Mouse (Mus musculus): Measurements from ENCODE around the gene Fam83g. TPM values are rescaled to one million over a fixed set of nuclear protein-coding genes. Genes with fewer than 3 reads are reported as not detected.

The Fam83g gene
- polyA plus RNA-seq, 1 experiment from 2014 or later, result 5.0 TPM

DNA sequence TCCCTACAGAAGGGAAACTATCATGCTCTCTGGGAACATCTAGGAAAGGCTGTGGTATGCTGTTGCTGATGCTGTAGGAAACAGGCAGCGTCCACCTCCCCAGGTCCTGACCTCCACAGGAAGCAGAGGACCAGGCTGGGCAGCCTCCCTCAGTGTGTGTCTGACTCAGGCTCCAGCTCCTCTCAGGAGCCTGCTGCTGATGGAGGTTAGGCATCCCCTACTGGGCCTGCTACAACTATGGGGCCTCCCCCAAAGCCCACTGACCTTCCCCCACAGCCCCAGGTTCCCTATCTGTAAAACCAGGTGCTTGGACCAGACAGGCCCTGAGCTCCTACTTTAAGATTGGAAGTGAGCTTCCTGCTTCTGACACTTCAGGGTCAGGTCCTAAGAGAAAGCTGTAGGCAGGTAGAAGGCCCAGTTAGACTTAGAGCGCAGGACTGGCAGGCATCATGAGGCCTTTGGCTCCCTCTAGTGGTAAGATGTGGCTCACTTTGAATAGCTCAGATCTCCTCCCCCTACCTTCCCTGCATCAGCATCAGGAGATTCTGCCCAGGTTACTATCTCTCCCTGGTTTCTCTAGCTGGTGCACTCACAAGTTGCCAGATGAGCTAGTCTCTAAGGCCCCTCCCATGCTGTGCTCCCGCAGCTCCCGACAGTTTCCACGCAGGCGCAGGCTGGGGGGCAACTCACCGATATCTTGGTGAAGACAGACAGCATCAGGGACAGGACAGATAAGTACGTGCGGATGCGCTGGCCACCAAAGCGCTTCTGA lies 30.6 kb downstream of the Fam83g start:
- Histone ChIP-seq H3K9me3 (ENCODE audit: control insufficient read depth, low read length) (no peaks in the 10 kb centered on the region), H3K9ac (ENCODE audit: low read depth, low read length) (no peak overlapping the region), H3K27ac (ENCODE audit: low read depth, low read length) (no peak overlapping the region), H3K27me3 (replicated peaks; ENCODE audit: control insufficient read depth, insufficient read depth, low read length) (no peaks in the 10 kb centered on the region; the same call in 1 of the 2 replicates), H3K4me2 (no peak overlapping the region), H3K4me1 (replicated peaks; ENCODE audit: control insufficient read depth, insufficient read depth, low read length) (no peaks in the 10 kb centered on the region), H3K4me3 (ENCODE audit: low read depth, low read length) (no peak overlapping the region), H3K36me3 (ENCODE audit: control insufficient read depth, insufficient read depth, low read length) (no peaks in the 10 kb centered on the region)
- ATAC-seq (replicated peaks; ENCODE audit: low FRiP score) (peak; percentile 77), DNase-seq (ENCODE audit: low spot score) (peak; percentile 52)
- WGBS, result 37% methylated on average over 11 of the region's 11 CpGs

DNA sequence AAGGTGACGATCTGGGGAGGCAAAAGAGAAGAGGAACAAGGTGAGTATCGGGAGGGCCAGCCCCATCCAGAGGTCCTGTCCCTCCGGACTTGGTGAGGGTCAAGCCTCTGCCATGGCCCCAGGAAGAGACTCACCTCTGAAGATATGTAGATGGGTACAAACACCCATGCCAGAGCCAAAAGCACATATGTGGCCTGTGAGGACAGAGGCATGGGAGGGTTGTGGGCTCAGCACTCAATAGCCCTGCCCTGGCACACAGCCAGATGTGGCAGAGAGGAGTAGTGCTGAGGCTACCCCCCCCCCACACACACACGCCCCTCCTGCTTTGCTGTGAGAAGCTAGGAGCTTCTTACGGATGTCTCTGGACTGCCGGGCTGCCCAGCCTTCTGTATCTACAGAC lies 31.2 kb downstream of the Fam83g start:
- no peak for DNase-seq (ENCODE audit: low spot score)
- Histone ChIP-seq H3K4me3 (ENCODE audit: low read depth, low read length) (no peak overlapping the region), H3K27ac (ENCODE audit: low read depth, low read length) (no peak overlapping the region), H3K27me3 (replicated peaks; ENCODE audit: control insufficient read depth, insufficient read depth, low read length) (no peaks in the 10 kb centered on the region; the same call in 1 of the 2 replicates), H3K4me1 (replicated peaks; ENCODE audit: control insufficient read depth, insufficient read depth, low read length) (no peaks in the 10 kb centered on the region), H3K9me3 (ENCODE audit: control insufficient read depth, low read length) (no peaks in the 10 kb centered on the region), H3K4me2 (no peak overlapping the region), H3K36me3 (ENCODE audit: control insufficient read depth, insufficient read depth, low read length) (no peaks in the 10 kb centered on the region), H3K9ac (ENCODE audit: low read depth, low read length) (no peak overlapping the region)
- 59% methylated on average over 6 of the region's 6 CpGs for WGBS
- ATAC-seq (replicated peaks; ENCODE audit: low FRiP score), result no peak

GRCm38 (mm10) chr11:61717990-61718389 lies 34.1 kb downstream of the Fam83g start:
- Histone ChIP-seq H3K36me3 (ENCODE audit: control insufficient read depth, insufficient read depth, low read length) (no peaks in the 10 kb centered on the region), H3K27me3 (replicated peaks; ENCODE audit: control insufficient read depth, insufficient read depth, low read length) (0 out of 2 replicates have a peak, but pooled peaks cover 5% of the 10 kb centered on the region), H3K4me3 (ENCODE audit: low read depth, low read length) (no peak overlapping the region), H3K9me3 (ENCODE audit: control insufficient read depth, low read length) (no peaks in the 10 kb centered on the region), H3K4me1 (replicated peaks; ENCODE audit: control insufficient read depth, insufficient read depth, low read length) (no peaks in the 10 kb centered on the region), H3K27ac (ENCODE audit: low read depth, low read length) (no peak overlapping the region), H3K9ac (ENCODE audit: low read depth, low read length) (no peak overlapping the region), H3K4me2 (no peak overlapping the region)
- ATAC-seq (replicated peaks; ENCODE audit: low FRiP score) (no peak), DNase-seq (ENCODE audit: low spot score) (no peak)
- 71% methylated on average over 5 of the region's 5 CpGs for WGBS

GRCm38 (mm10) chr11:61719387-61719786 lies 35.5 kb downstream of the Fam83g start:
- 69% methylated on average over 3 of the region's 3 CpGs for WGBS
- Histone ChIP-seq H3K4me3 (ENCODE audit: low read depth, low read length) (no peak overlapping the region), H3K36me3 (ENCODE audit: control insufficient read depth, insufficient read depth, low read length) (no peaks in the 10 kb centered on the region), H3K4me1 (replicated peaks; ENCODE audit: control insufficient read depth, insufficient read depth, low read length) (no peaks in the 10 kb centered on the region), H3K27ac (ENCODE audit: low read depth, low read length) (no peak overlapping the region), H3K4me2 (no peak overlapping the region), H3K9ac (ENCODE audit: low read depth, low read length) (no peak overlapping the region), H3K9me3 (ENCODE audit: control insufficient read depth, low read length) (no peaks in the 10 kb centered on the region), H3K27me3 (replicated peaks; ENCODE audit: control insufficient read depth, insufficient read depth, low read length) (0 out of 2 replicates have a peak, but pooled peaks cover 5% of the 10 kb centered on the region)
- DNase-seq (ENCODE audit: low spot score), result no peak
- no peak for ATAC-seq (replicated peaks; ENCODE audit: low FRiP score)

- Histone ChIP-seq H3K36me3 (ENCODE audit: control insufficient read depth, insufficient read depth, low read length) (no peaks in the 10 kb centered on the region), H3K4me3 (ENCODE audit: low read depth, low read length) (no peak overlapping the region), H3K9me3 (ENCODE audit: control insufficient read depth, low read length) (no peaks in the 10 kb centered on the region), H3K9ac (ENCODE audit: low read depth, low read length) (no peak overlapping the region), H3K4me2 (no peak overlapping the region), H3K27me3 (replicated peaks; ENCODE audit: control insufficient read depth, insufficient read depth, low read length) (0 out of 2 replicates have a peak, but pooled peaks cover 5% of the 10 kb centered on the region), H3K27ac (ENCODE audit: low read depth, low read length) (no peak overlapping the region), H3K4me1 (replicated peaks; ENCODE audit: control insufficient read depth, insufficient read depth, low read length) (no peaks in the 10 kb centered on the region)
- DNase-seq (ENCODE audit: low spot score), result no peak
- no peak for ATAC-seq (replicated peaks; ENCODE audit: low FRiP score)
- WGBS, result 76% methylated on average over 8 of the region's 8 CpGs
These were observed 35.9 kb downstream of the Fam83g start for GRCm38 (mm10) chr11:61719826-61720225.

- H3K4me3 ChIP-seq (ENCODE audit: low read depth, low read length), result no peak within 1 kb of the TSS
- H3K4me2 ChIP-seq, result no peak within 1 kb of the TSS
- DNase-seq (ENCODE audit: low spot score), result no peak
- H3K9ac ChIP-seq (ENCODE audit: low read depth, low read length), result no peak within 1 kb of the TSS
- no peaks in the 10 kb centered on the region for H3K9me3 ChIP-seq (ENCODE audit: control insufficient read depth, low read length)
- WGBS, result 86% methylated on average over 3 of the region's 3 CpGs
- no peak within 1 kb of the TSS for H3K27ac ChIP-seq (ENCODE audit: low read depth, low read length)
- no peak for ATAC-seq (replicated peaks; ENCODE audit: low FRiP score)
- no peaks in the 10 kb centered on the region for H3K4me1 ChIP-seq (replicated peaks; ENCODE audit: control insufficient read depth, insufficient read depth, low read length)
- H3K27me3 ChIP-seq (replicated peaks; ENCODE audit: control insufficient read depth, insufficient read depth, low read length), result 0 out of 2 replicates have a peak, but pooled peaks cover 5% of the 10 kb centered on the region
- H3K36me3 ChIP-seq (ENCODE audit: control insufficient read depth, insufficient read depth, low read length), result no peaks in the 10 kb centered on the region
These were observed 36.7 kb downstream of the Fam83g start, which contains the start of gene Slc5a10 for GRCm38 (mm10) chr11:61720636-61721035. Gene Slc5a10 (minus strand): TSS chr11:61720826.

- Histone ChIP-seq H3K4me2 (no peak overlapping the region), H3K27ac (ENCODE audit: low read depth, low read length) (no peak overlapping the region), H3K4me3 (ENCODE audit: low read depth, low read length) (no peak overlapping the region), H3K9ac (ENCODE audit: low read depth, low read length) (no peak overlapping the region), H3K9me3 (ENCODE audit: control insufficient read depth, low read length) (no peaks in the 10 kb centered on the region), H3K4me1 (replicated peaks; ENCODE audit: control insufficient read depth, insufficient read depth, low read length) (no peaks in the 10 kb centered on the region), H3K27me3 (replicated peaks; ENCODE audit: control insufficient read depth, insufficient read depth, low read length) (0 out of 2 replicates have a peak, but pooled peaks cover 5% of the 10 kb centered on the region), H3K36me3 (ENCODE audit: control insufficient read depth, insufficient read depth, low read length) (no peaks in the 10 kb centered on the region)
- DNase-seq (ENCODE audit: low spot score) (no peak), ATAC-seq (replicated peaks; ENCODE audit: low FRiP score) (no peak)
- 75% methylated on average over 5 of the region's 5 CpGs for WGBS
These were observed 38.2 kb downstream of the Fam83g start for GRCm38 (mm10) chr11:61722077-61722476.

DNA sequence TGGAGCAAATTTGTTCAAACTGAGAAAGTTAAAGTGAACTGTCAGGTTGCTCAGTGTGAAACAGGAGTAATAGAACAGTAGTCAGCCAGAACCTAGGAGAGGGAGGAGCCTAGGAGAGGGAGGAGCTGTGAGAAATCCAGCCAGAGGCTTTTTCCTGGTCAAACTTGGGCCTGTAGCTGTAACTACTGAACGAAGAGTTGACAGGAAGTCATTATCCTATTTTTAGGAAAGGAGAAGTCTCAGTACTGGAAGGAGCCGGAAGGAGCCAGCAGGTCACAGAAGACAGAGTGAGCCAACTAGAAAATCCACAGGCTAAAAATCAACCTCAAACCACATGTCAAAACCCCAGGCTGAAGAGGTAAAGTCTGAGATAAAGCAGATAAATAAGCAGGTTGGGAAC lies 44.1 kb downstream of the Fam83g start:
- ATAC-seq (replicated peaks; ENCODE audit: low FRiP score) (no peak), DNase-seq (ENCODE audit: low spot score) (no peak)
- H3K4me3 ChIP-seq (ENCODE audit: low read depth, low read length), result no peak overlapping the region
- no peaks in the 10 kb centered on the region for H3K4me1 ChIP-seq (replicated peaks; ENCODE audit: control insufficient read depth, insufficient read depth, low read length)
- no peak overlapping the region for H3K4me2 ChIP-seq
- H3K27me3 ChIP-seq (replicated peaks; ENCODE audit: control insufficient read depth, insufficient read depth, low read length), result no peaks in the 10 kb centered on the region
- no peaks in the 10 kb centered on the region for H3K9me3 ChIP-seq (ENCODE audit: control insufficient read depth, low read length)
- H3K36me3 ChIP-seq (ENCODE audit: control insufficient read depth, insufficient read depth, low read length), result no peaks in the 10 kb centered on the region; the same call in 1 of the 2 replicates
- no peak overlapping the region for H3K9ac ChIP-seq (ENCODE audit: low read depth, low read length)
- no peak overlapping the region for H3K27ac ChIP-seq (ENCODE audit: low read depth, low read length)
- 50% methylated on average over 2 of the region's 2 CpGs for WGBS

- DNase-seq (ENCODE audit: low spot score), result no peak
- H3K36me3 ChIP-seq (ENCODE audit: control insufficient read depth, insufficient read depth, low read length), result peaks cover 7% of the 10 kb centered on the region; the same call in 1 of the 2 replicates
- no peak overlapping the region for H3K9ac ChIP-seq (ENCODE audit: low read depth, low read length)
- no peak overlapping the region for H3K27ac ChIP-seq (ENCODE audit: low read depth, low read length)
- no peaks in the 10 kb centered on the region for H3K27me3 ChIP-seq (replicated peaks; ENCODE audit: control insufficient read depth, insufficient read depth, low read length)
- no peak overlapping the region for H3K4me3 ChIP-seq (ENCODE audit: low read depth, low read length)
- H3K4me2 ChIP-seq, result no peak overlapping the region
- no peaks in the 10 kb centered on the region for H3K4me1 ChIP-seq (replicated peaks; ENCODE audit: control insufficient read depth, insufficient read depth, low read length)
- ATAC-seq (replicated peaks; ENCODE audit: low FRiP score), result no peak
- no peaks in the 10 kb centered on the region for H3K9me3 ChIP-seq (ENCODE audit: control insufficient read depth, low read length)
- 85% methylated on average over 7 of the region's 7 CpGs for WGBS
These were observed 48.8 kb downstream of the Fam83g start for GRCm38 (mm10) chr11:61732672-61733071.

Data from liver, embryonic 11.5 days (tissue).